Mouse (Mus musculus) C2C12 (cell line): ENCODE data around the gene Sec62. TPM values are rescaled to one million over a fixed set of nuclear protein-coding genes. Genes with fewer than 3 reads are reported as not detected.
A peak's percentile ranks its signal among the peaks of the same experiment; 100 is the strongest.

Experiments
- H3K27me3 ChIP-seq: one replicate; pipeline ENCODE4 v1.6.1; 2011; ENCODE audit not compliant: control insufficient read depth, insufficient read depth, insufficient read length
- H3K36me3 ChIP-seq: one replicate; pipeline ENCODE4 v1.6.1; 2011; ENCODE audit not compliant: control insufficient read depth, insufficient read depth
- H3K4me3 ChIP-seq: one replicate; pipeline ENCODE4 v1.5.1; 2011; ENCODE audit warnings: mild to moderate bottlenecking, control low read depth; ENCODE audit not compliant: poor library complexity, insufficient read depth, severe bottlenecking
- H3K79me2 ChIP-seq: one replicate; pipeline ENCODE4 v1.6.1; 2011; ENCODE audit not compliant: control insufficient read depth, insufficient read depth
- H3K79me3 ChIP-seq: one replicate; pipeline ENCODE4 v1.6.1; 2011; ENCODE audit warnings: low read depth, control low read depth
- H3ac ChIP-seq: one replicate; pipeline ENCODE3; 2011; ENCODE audit warnings: low read depth; ENCODE audit not compliant: control insufficient read depth, insufficient read length
- CEBPB ChIP-seq: IDR thresholded peaks from one replicate; pipeline ENCODE4 v1.6.1; 2011; ENCODE audit warnings: low read depth, mild to moderate bottlenecking, control low read depth, moderate library complexity
- CTCF ChIP-seq: IDR thresholded peaks from one replicate; pipeline ENCODE4 v1.5.1; 2011; ENCODE audit not compliant: control insufficient read depth, insufficient read depth, insufficient read length
- FOSL1 ChIP-seq: IDR thresholded peaks from one replicate; pipeline ENCODE4 v1.8.0; 2011; ENCODE audit warnings: mild to moderate bottlenecking, low read length; ENCODE audit not compliant: poor library complexity, insufficient read depth, severe bottlenecking
- MAX ChIP-seq: IDR thresholded peaks from one replicate; pipeline ENCODE4 v1.6.1; 2011; ENCODE audit warnings: mild to moderate bottlenecking, control low read depth
- MYOD1 ChIP-seq: IDR thresholded peaks from one replicate; pipeline ENCODE4 v1.6.1; 2011; ENCODE audit warnings: low read depth; ENCODE audit not compliant: control insufficient read depth, insufficient read length
- MYOG ChIP-seq: IDR thresholded peaks from one replicate; pipeline ENCODE4 v1.6.1; 2011; ENCODE audit not compliant: control insufficient read depth, insufficient read length; ENCODE audit errors: extremely low read depth
- USF1 ChIP-seq: IDR thresholded peaks from one replicate; pipeline ENCODE4 v1.6.1; 2011; ENCODE audit warnings: low read depth, mild to moderate bottlenecking, control low read depth, moderate library complexity
- polyA plus RNA-seq: library from polyadenylated mRNA; unstranded; fragments of >200 nt; fragmentation: generic; extraction: Trizol; gene quantifications from one replicate; pipeline ENCODE4 v1.2.1, GENCODE M21; 2012; ENCODE audit warnings: missing spikeins

The Sec62 gene
- polyA plus RNA-seq, 1 experiment = 13.0 TPM

DNA sequence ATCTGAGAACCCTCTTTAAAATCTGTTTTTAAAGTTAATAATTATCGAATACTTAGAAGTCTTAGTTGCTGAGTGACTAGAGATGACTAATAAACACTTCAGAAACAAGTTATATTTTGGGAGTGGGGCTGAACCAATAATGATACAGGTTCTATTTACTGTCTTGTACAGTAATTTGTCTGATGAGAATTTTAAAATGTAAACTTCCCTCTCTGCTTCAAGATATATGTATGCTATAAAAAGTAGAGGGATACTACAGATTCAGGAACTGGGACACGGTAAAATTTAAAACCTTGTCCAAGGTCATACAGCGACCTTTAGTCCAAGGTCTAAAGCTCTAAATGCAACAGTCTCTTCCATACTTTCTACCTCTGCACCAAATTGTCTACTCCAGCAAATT is 9.5 kb downstream of the Sec62 start:
- peaks cover 72% of the 10 kb centered on the region for H3K36me3 ChIP-seq
- no peaks in the 10 kb centered on the region for H3K27me3 ChIP-seq
- no peak overlapping the region for H3K4me3 ChIP-seq
- H3K79me3 ChIP-seq = peaks cover 38% of the 10 kb centered on the region
- peaks cover 69% of the 10 kb centered on the region for H3K79me2 ChIP-seq
- TF ChIP-seq MYOD1 (no peak), MYOG (no peak), MAX (no peak)
- no peak overlapping the region for H3ac ChIP-seq

DNA sequence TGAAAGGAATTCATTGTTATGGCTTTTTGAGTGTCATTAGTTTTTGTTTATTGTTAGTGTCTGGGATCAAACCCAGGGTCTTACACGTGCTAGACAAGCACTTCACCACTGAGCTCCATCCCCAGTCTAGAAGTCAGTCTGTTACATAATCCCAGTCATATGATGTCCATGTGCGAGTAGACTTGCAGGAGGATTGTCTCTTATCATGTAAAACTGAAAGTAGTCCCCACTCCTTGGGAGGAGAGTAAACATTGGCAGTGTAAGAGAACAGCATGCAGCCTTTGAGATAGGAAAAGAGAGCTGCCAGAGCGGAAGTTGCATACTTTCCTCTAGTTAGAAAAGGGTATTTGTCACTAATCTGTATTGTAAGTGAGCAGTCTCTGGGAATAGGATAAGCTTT is 20.2 kb downstream of the Sec62 start:
- Histone ChIP-seq H3K79me2 (peaks cover 12% of the 10 kb centered on the region), H3K27me3 (no peaks in the 10 kb centered on the region), H3K36me3 (peaks cover 81% of the 10 kb centered on the region), H3K79me3 (peaks cover 4% of the 10 kb centered on the region), H3ac (no peak overlapping the region), H3K4me3 (no peak overlapping the region)
- TF ChIP-seq FOSL1 (no peak), MAX (no peak), USF1 (no peak), MYOG (no peak), CEBPB (no peak), MYOD1 (no peak), CTCF (no peak)

DNA sequence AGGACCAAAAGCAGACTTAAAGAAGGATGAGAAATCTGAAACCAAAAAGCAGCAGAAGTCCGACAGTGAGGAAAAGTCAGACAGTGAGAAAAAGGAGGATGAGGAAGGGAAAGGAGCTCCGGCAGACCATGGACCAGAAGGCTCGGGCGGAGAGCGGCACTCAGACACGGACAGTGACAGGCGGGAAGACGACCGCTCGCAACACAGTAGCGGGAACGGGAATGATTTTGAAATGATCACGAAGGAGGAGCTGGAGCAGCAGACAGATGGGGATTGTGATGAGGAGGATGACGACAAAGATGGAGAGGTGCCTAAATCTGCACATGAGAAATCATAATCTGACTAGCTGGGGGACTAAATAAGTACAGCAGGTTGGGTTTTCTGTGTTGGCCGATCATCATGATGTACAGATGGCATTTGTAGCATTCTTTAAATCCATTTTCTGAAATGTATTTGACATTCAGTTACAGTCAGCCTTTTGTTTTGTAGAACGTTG is 26.0 kb downstream of the Sec62 start:
- no peaks in the 10 kb centered on the region for H3K27me3 ChIP-seq
- H3K79me2 ChIP-seq = no peaks in the 10 kb centered on the region
- TF ChIP-seq MYOD1 = no peak
- no peak for TF ChIP-seq CTCF
- TF ChIP-seq MAX = no peak
- TF ChIP-seq FOSL1 = no peak
- TF ChIP-seq USF1 = no peak
- no peak for TF ChIP-seq CEBPB
- TF ChIP-seq MYOG = no peak
- peaks cover 58% of the 10 kb centered on the region for H3K36me3 ChIP-seq
- H3K4me3 ChIP-seq = no peak overlapping the region
- no peaks in the 10 kb centered on the region for H3K79me3 ChIP-seq
- no peak overlapping the region for H3ac ChIP-seq

DNA sequence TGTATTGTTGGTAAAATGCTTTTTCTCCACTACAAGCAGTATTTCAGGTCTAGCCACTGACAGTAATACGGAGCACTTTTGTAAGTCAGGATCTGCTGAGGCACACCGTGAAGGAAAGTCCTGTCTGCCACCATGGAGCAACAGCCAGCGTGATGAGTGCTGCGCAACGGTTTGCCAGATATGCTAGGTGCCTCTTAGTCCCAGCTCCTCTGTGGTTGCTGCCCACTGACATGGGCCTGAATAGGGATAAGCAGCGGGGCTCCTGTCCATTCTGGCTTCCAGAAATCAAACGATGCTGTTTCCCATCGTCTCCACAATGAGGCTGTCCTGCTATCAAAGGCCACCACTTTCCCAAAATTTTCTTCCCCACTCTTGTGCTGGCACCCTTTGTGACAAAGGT is 29.5 kb downstream of the Sec62 start:
- H3K79me2 ChIP-seq = no peaks in the 10 kb centered on the region
- no peaks in the 10 kb centered on the region for H3K79me3 ChIP-seq
- H3K27me3 ChIP-seq = no peaks in the 10 kb centered on the region
- no peak overlapping the region for H3K4me3 ChIP-seq
- no peak overlapping the region for H3ac ChIP-seq
- TF ChIP-seq USF1 (no peak), CEBPB (no peak), MYOG (no peak), CTCF (no peak), MYOD1 (no peak), MAX (no peak), FOSL1 (no peak)
- H3K36me3 ChIP-seq = peaks cover 32% of the 10 kb centered on the region

DNA sequence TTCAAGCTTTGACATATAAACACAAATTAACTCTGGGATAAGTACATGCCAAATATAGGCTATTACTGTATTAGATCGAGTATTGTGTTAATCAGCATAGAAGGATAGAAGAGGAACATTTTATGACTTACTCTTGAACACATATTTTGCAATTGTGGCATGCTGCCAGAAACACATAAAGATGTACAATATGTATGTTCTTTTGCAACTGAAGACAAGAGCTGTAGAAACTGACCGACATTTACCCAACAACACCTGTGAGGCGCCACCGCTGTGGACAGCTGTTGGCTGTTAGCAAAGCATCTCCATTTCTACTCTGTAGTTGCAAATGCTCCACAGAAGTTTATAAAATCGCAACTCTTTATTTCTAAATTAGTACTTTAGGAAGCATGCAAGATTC is 33.4 kb downstream of the Sec62 start:
- no peaks in the 10 kb centered on the region for H3K79me2 ChIP-seq
- H3K4me3 ChIP-seq = no peak overlapping the region
- no peaks in the 10 kb centered on the region for H3K79me3 ChIP-seq
- H3K36me3 ChIP-seq = no peaks in the 10 kb centered on the region
- H3ac ChIP-seq = no peak overlapping the region
- no peaks in the 10 kb centered on the region for H3K27me3 ChIP-seq
- TF ChIP-seq USF1 (no peak), MAX (no peak), CTCF (no peak), CEBPB (no peak), FOSL1 (no peak), MYOD1 (no peak), MYOG (no peak)

DNA sequence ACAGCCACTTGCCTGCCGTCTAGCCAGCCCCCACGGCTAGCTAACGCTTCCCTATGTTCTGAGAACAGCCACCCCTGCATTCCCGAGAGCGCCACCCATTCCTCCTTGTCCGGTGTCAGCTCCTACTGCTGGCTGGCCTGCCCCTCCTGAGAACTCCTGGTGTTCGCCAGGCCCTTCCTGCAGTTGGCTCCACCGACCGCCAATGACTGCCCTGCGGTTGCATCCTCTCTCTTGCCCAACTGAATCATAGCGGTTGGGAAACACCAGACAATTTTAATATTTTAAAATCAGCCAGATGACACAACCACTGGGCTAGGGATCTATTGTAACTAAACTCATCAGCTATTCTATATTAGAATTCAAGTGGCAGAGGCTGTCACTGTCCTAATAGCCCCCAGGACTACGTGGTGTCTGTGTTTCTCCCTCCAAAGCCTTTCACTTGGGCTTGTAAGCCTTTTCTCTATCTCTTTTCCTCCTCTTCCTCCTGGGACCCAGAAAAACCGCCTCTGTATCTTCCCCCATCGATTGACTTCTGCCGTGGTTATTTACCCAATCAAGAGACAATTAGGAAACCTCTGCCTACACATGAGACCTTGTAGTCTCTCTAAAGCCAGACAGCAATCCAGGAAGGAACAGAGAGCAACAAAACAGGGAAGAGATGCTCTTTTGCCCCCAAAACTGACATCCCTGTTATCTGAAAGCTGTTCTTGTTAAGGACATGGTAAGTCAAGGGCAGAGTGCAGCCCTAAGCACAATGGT is 39.4 kb downstream of the Sec62 start:
- H3K79me2 ChIP-seq = no peaks in the 10 kb centered on the region

More for the DNA sequence above, 39.4 kb downstream of the Sec62 start:
- TF ChIP-seq CEBPB (peak; percentile 74), FOSL1 (no peak), MAX (no peak), MYOD1 (no peak), USF1 (no peak), MYOG (no peak), CTCF (peak; percentile 1)
- Histone ChIP-seq H3K36me3 (no peaks in the 10 kb centered on the region), H3ac (no peak overlapping the region), H3K79me3 (no peaks in the 10 kb centered on the region), H3K27me3 (no peaks in the 10 kb centered on the region), H3K4me3 (no peak overlapping the region)
